Mouse (Mus musculus) kidney, postnatal 0 days (tissue): ENCODE data around the gene Maea. TPM values are rescaled to one million over a fixed set of nuclear protein-coding genes. Genes with fewer than 3 reads are reported as not detected.

Experiments used
- ATAC-seq: fragments of 200-750 bp; cut with Nextera tagmentation; replicated peaks from 2 replicates; pipeline ENCODE4 v1.8.0; 2017; ENCODE audit warnings: low read depth, moderate number of reproducible peaks, moderate TSS enrichment, moderate library complexity; ENCODE audit not compliant: low FRiP score
- DNase-seq: peaks from one replicate; pipeline ENCODE4 v3.0.0-alpha.2; 2016; ENCODE audit warnings: low spot score
- H3K27ac ChIP-seq: fragments of 300-500 bp; sonication (generic); 2 replicates; pipeline ENCODE4 v1.5.1; 2014; ENCODE audit warnings: mild to moderate bottlenecking
- H3K27me3 ChIP-seq: fragments of 300-500 bp; sonication (generic); 2 replicates; pipeline ENCODE4 v1.6.1; 2014; ENCODE audit warnings: low read length, mixed read lengths; ENCODE audit not compliant: insufficient read depth
- H3K36me3 ChIP-seq: fragments of 300-500 bp; sonication (generic); 2 replicates; pipeline ENCODE4 v1.6.1; 2014; ENCODE audit warnings: low read length, mixed read lengths; ENCODE audit not compliant: insufficient read depth
- H3K4me1 ChIP-seq: fragments of 300-500 bp; sonication (generic); replicated peaks from 2 replicates; pipeline ENCODE4 v1.6.1; 2014; ENCODE audit warnings: antibody characterized with exemption, low read length, mixed read lengths; ENCODE audit not compliant: insufficient read depth
- H3K4me2 ChIP-seq: fragments of 300-500 bp; sonication (generic); 2 replicates; pipeline ENCODE4 v1.6.1; 2014; ENCODE audit warnings: mild to moderate bottlenecking, low read length, moderate library complexity, mixed read lengths
- H3K4me3 ChIP-seq: fragments of 300-500 bp; sonication (generic); replicated peaks from 2 replicates; pipeline ENCODE4 v1.5.1; 2014; ENCODE audit warnings: low read depth, low read length
- H3K9ac ChIP-seq: fragments of 300-500 bp; sonication (generic); 2 replicates; pipeline ENCODE4 v1.6.1; 2014; ENCODE audit warnings: low read depth, low read length
- H3K9me3 ChIP-seq: fragments of 300-500 bp; sonication (generic); replicated peaks from 2 replicates; pipeline ENCODE4 v1.6.1; 2016; ENCODE audit warnings: low read length, inconsistent platforms, mixed read lengths
- CTCF ChIP-seq: IDR thresholded peaks from 2 replicates; pipeline ENCODE4 v1.5.1; 2016; ENCODE audit warnings: antibody characterized with exemption, low read depth, mild to moderate bottlenecking, moderate library complexity
- WGBS: fragments of 180-500 bp; shearing (Covaris S2); extraction: QIAGEN DNeasy Blood & Tissue Kit; methylation state at CpG from one replicate; pipeline ENCODE4 v1.1.7; 2014; 5-methylcytosine and 5-hydroxymethylcytosine counted together
- polyA plus RNA-seq: library from polyadenylated mRNA; unstranded; fragments of >200 nt; fragmentation: Nextera tagmentation; extraction: Ambion mirVana; gene quantifications from 2 replicates; pipeline ENCODE4 v1.2.1, GENCODE M21; 2015

Gene Maea
- polyA plus RNA-seq, 1 experiment from 2014 or later, result 125 TPM

GRCm38 (mm10) chr5:33371137-33371536 is 35.8 kb downstream of the Maea start:
- TF ChIP-seq CTCF, result peak; percentile 60
- Histone ChIP-seq H3K4me1 (no peaks in the 10 kb centered on the region), H3K9me3 (no peaks in the 10 kb centered on the region), H3K4me3 (no peak overlapping the region), H3K4me2 (no peak overlapping the region), H3K36me3 (peaks cover 52% of the 10 kb centered on the region), H3K9ac (no peak overlapping the region), H3K27me3 (no peaks in the 10 kb centered on the region), H3K27ac (no peak overlapping the region)
- no peak for ATAC-seq
- peak; percentile 31 for DNase-seq

DNA sequence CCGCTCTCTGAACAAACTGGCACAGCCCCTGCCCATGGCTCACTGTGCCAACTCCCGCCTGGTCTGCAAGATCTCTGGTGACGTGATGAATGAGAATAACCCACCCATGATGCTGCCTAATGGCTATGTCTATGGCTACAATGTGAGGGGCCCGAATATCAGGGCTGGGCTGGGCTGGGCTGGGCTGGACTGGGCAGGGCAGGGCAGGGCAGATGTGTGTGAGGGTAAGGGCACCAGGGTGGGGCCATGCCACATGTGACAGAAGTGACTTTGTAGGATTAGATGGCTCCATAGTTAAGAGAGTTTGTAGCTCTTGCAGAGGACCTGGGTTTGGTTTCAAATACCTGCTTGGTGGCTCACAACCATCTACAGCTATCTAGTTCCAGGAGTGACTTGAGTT is 36.4 kb downstream of the Maea start:
- no peaks in the 10 kb centered on the region for H3K9me3 ChIP-seq
- no peaks in the 10 kb centered on the region for H3K27me3 ChIP-seq
- no peak for TF ChIP-seq CTCF
- no peak overlapping the region for H3K27ac ChIP-seq
- H3K4me2 ChIP-seq, result no peak overlapping the region
- peaks cover 49% of the 10 kb centered on the region for H3K36me3 ChIP-seq
- WGBS, result 92% methylated on average over 4 of the region's 4 CpGs
- ATAC-seq (no peak), DNase-seq (no peak)
- H3K9ac ChIP-seq, result no peak overlapping the region
- H3K4me3 ChIP-seq, result no peak overlapping the region
- H3K4me1 ChIP-seq, result no peaks in the 10 kb centered on the region

DNA sequence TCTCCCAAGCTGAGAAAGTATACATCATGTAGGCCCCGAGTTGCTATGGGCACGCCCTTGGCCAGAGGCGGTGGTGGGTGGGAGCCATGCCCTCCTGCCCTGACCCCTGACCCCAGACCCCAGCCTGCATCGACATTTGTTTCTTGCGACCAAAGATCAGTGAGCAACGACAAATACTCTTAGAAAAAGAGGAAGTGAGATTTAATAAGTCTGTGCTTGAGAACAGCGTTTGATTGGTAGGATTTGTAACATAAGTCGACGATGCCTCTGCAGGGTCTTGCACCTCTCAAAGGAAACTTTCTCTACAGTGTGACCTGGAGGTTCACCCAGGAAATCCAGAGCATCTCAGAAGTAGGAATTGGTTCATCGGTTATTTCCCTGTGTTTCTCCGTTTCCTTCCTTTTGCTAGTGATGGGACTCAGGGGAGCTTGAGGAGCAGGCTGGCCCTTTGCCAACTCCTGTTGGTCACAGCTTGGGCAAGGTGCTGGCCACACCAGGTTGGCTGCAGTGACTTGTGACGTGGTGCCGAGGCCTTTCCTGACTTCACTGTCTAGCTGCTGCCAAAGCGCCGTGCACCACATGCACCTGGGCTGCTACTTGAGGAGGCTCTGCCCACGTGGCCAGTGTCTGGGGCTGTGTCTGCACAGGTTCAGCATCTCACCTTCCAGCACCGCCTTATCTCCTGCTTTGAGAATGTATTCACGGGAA is 37.2 kb downstream of the Maea start:
- no peak overlapping the region for H3K4me2 ChIP-seq
- no peak overlapping the region for H3K27ac ChIP-seq
- WGBS, result 81% methylated on average over 18 of the region's 18 CpGs
- no peaks in the 10 kb centered on the region for H3K4me1 ChIP-seq
- DNase-seq (no peak), ATAC-seq (no peak)
- no peak overlapping the region for H3K9ac ChIP-seq
- no peak overlapping the region for H3K4me3 ChIP-seq
- H3K27me3 ChIP-seq, result no peaks in the 10 kb centered on the region
- no peaks in the 10 kb centered on the region for H3K9me3 ChIP-seq
- H3K36me3 ChIP-seq, result peaks cover 44% of the 10 kb centered on the region
- TF ChIP-seq CTCF, result no peak

DNA sequence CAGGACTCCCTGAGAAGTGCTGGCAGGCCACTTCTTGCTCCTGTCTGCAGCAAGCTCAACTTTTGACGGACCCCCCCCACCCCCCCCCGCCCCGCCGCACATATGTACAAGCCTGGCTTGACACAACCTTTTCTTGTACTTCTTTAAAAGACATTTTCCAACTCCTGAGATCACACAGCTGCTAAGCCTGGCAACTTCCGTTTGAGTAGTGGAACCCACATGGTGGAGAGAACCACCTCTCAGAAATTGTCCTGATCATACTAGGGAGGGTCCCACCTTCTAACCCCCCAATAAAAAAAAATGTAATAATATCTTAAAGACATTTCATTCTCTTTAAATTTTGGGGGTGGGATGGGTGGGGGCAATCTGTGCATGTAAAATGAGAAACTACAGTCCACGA is 41.9 kb downstream of the Maea start:
- Histone ChIP-seq H3K9ac (peak overlapping the region; percentile 50), H3K4me2 (peak overlapping the region; percentile 77), H3K4me1 (0 out of 2 replicates have a peak, but pooled peaks cover 3% of the 10 kb centered on the region), H3K27me3 (no peaks in the 10 kb centered on the region), H3K4me3 (no peak overlapping the region), H3K27ac (no peak overlapping the region), H3K9me3 (no peaks in the 10 kb centered on the region), H3K36me3 (peaks cover 25% of the 10 kb centered on the region; the same call in 1 of the 2 replicates)
- 26% methylated on average over 6 of the region's 6 CpGs for WGBS
- DNase-seq (peak; percentile 9), ATAC-seq (no peak)
- TF ChIP-seq CTCF, result no peak

GRCm38 (mm10) chr5:33377801-33378301 is 42.5 kb downstream of the Maea start:
- ATAC-seq (no peak), DNase-seq (no peak)
- no peaks in the 10 kb centered on the region for H3K27me3 ChIP-seq
- H3K9me3 ChIP-seq, result no peaks in the 10 kb centered on the region
- TF ChIP-seq CTCF, result no peak
- H3K4me3 ChIP-seq, result peak overlapping the region; percentile 51
- peaks cover 24% of the 10 kb centered on the region; the same call in 1 of the 2 replicates for H3K36me3 ChIP-seq
- H3K4me1 ChIP-seq, result 0 out of 2 replicates have a peak, but pooled peaks cover 3% of the 10 kb centered on the region
- peak overlapping the region; percentile 77 for H3K4me2 ChIP-seq
- H3K9ac ChIP-seq, result peak overlapping the region; percentile 50
- WGBS, result under 1% methylated on average over 21 of the region's 21 CpGs
- H3K27ac ChIP-seq, result peak overlapping the region; percentile 96

- H3K9me3 ChIP-seq, result no peaks in the 10 kb centered on the region
- H3K27me3 ChIP-seq, result no peaks in the 10 kb centered on the region
- H3K4me3 ChIP-seq, result peak within 1 kb of the TSS; percentile 51
- H3K27ac ChIP-seq, result peak within 1 kb of the TSS; percentile 96
- H3K4me2 ChIP-seq, result peak within 1 kb of the TSS; percentile 77
- TF ChIP-seq CTCF, result peak; percentile 71
- peak; percentile 99 for DNase-seq
- WGBS, result under 1% methylated on average over 46 of the region's 46 CpGs
- H3K4me1 ChIP-seq, result 0 out of 2 replicates have a peak, but pooled peaks cover 3% of the 10 kb centered on the region
- H3K9ac ChIP-seq, result peak within 1 kb of the TSS; percentile 72
- peaks cover 23% of the 10 kb centered on the region; the same call in 1 of the 2 replicates for H3K36me3 ChIP-seq
- peak; percentile 98 for ATAC-seq
Observed at GRCm38 (mm10) chr5:33378302-33378854, 43.1 kb downstream of the Maea start, which contains the start of gene Uvssa. TSS of gene Uvssa (plus strand) at chr5:33378549.
